Mouse (Mus musculus): ENCODE measurements around the gene Pcca. TPM values are rescaled to one million over a fixed set of nuclear protein-coding genes. Genes with fewer than 3 reads are reported as not detected.

The Pcca gene
- polyA plus RNA-seq, 1 experiment from 2014 or later, result 29.9 TPM

- Histone ChIP-seq H3K9me3 (ENCODE audit: control insufficient read depth, low read length) (no peaks in the 10 kb centered on the region), H3K27ac (replicated peaks; ENCODE audit: low read depth, low read length) (no peak overlapping the region), H3K9ac (replicated peaks; ENCODE audit: low read length) (no peak overlapping the region), H3K36me3 (ENCODE audit: control insufficient read depth, insufficient read depth, low read length) (no peaks in the 10 kb centered on the region), H3K4me2 (ENCODE audit: low read length) (no peak overlapping the region), H3K4me1 (ENCODE audit: control insufficient read depth, insufficient read depth, low read length) (no peaks in the 10 kb centered on the region), H3K27me3 (ENCODE audit: control insufficient read depth, insufficient read depth, low read length) (no peaks in the 10 kb centered on the region), H3K4me3 (replicated peaks; ENCODE audit: low read depth, low read length) (no peak overlapping the region)
- ATAC-seq (ENCODE audit: low FRiP score, low TSS enrichment) (no peak), DNase-seq (no peak)
- WGBS, result 63% methylated on average over 7 of the region's 7 CpGs
Observed at GRCm38 (mm10) chr14:122835487-122836190, 301.5 kb downstream of the Pcca start.

GRCm38 (mm10) chr14:122836221-122836620 is 302.1 kb downstream of the Pcca start:
- H3K27ac ChIP-seq (replicated peaks; ENCODE audit: low read depth, low read length), result no peak overlapping the region
- H3K9me3 ChIP-seq (ENCODE audit: control insufficient read depth, low read length), result no peaks in the 10 kb centered on the region
- 30% methylated on average over 4 of the region's 4 CpGs for WGBS
- H3K9ac ChIP-seq (replicated peaks; ENCODE audit: low read length), result no peak overlapping the region
- H3K36me3 ChIP-seq (ENCODE audit: control insufficient read depth, insufficient read depth, low read length), result no peaks in the 10 kb centered on the region
- ATAC-seq (ENCODE audit: low FRiP score, low TSS enrichment) (no peak), DNase-seq (no peak)
- H3K27me3 ChIP-seq (ENCODE audit: control insufficient read depth, insufficient read depth, low read length), result no peaks in the 10 kb centered on the region
- H3K4me2 ChIP-seq (ENCODE audit: low read length), result no peak overlapping the region
- no peak overlapping the region for H3K4me3 ChIP-seq (replicated peaks; ENCODE audit: low read depth, low read length)
- no peaks in the 10 kb centered on the region for H3K4me1 ChIP-seq (ENCODE audit: control insufficient read depth, insufficient read depth, low read length)

- Histone ChIP-seq H3K27me3 (ENCODE audit: control insufficient read depth, insufficient read depth, low read length) (no peaks in the 10 kb centered on the region), H3K9ac (replicated peaks; ENCODE audit: low read length) (no peak overlapping the region), H3K4me1 (ENCODE audit: control insufficient read depth, insufficient read depth, low read length) (no peaks in the 10 kb centered on the region), H3K9me3 (ENCODE audit: control insufficient read depth, low read length) (no peaks in the 10 kb centered on the region), H3K36me3 (ENCODE audit: control insufficient read depth, insufficient read depth, low read length) (no peaks in the 10 kb centered on the region), H3K4me3 (replicated peaks; ENCODE audit: low read depth, low read length) (no peak overlapping the region), H3K4me2 (ENCODE audit: low read length) (no peak overlapping the region), H3K27ac (replicated peaks; ENCODE audit: low read depth, low read length) (no peak overlapping the region)
- DNase-seq, result no peak
- 72% methylated on average over 2 of the region's 2 CpGs for WGBS
- ATAC-seq (ENCODE audit: low FRiP score, low TSS enrichment), result no peak
Observed at GRCm38 (mm10) chr14:122837018-122837417, 302.9 kb downstream of the Pcca start.

GRCm38 (mm10) chr14:122852506-122853057 is 318.5 kb downstream of the Pcca start:
- Histone ChIP-seq H3K36me3 (ENCODE audit: control insufficient read depth, insufficient read depth, low read length) (no peaks in the 10 kb centered on the region), H3K27ac (replicated peaks; ENCODE audit: low read depth, low read length) (no peak overlapping the region), H3K9me3 (ENCODE audit: control insufficient read depth, low read length) (no peaks in the 10 kb centered on the region), H3K4me2 (ENCODE audit: low read length) (no peak overlapping the region), H3K9ac (replicated peaks; ENCODE audit: low read length) (no peak overlapping the region), H3K4me3 (replicated peaks; ENCODE audit: low read depth, low read length) (no peak overlapping the region), H3K4me1 (ENCODE audit: control insufficient read depth, insufficient read depth, low read length) (no peaks in the 10 kb centered on the region), H3K27me3 (ENCODE audit: control insufficient read depth, insufficient read depth, low read length) (no peaks in the 10 kb centered on the region)
- no peak for ATAC-seq (ENCODE audit: low FRiP score, low TSS enrichment)
- DNase-seq, result no peak
- WGBS, result 87% methylated on average over 5 of the region's 5 CpGs

GRCm38 (mm10) chr14:122859792-122860191 is 325.7 kb downstream of the Pcca start:
- WGBS, result 89% methylated on average over 1 of the region's 1 CpGs
- Histone ChIP-seq H3K4me3 (replicated peaks; ENCODE audit: low read depth, low read length) (no peak overlapping the region), H3K27ac (replicated peaks; ENCODE audit: low read depth, low read length) (no peak overlapping the region), H3K4me1 (ENCODE audit: control insufficient read depth, insufficient read depth, low read length) (no peaks in the 10 kb centered on the region), H3K9ac (replicated peaks; ENCODE audit: low read length) (no peak overlapping the region), H3K36me3 (ENCODE audit: control insufficient read depth, insufficient read depth, low read length) (no peaks in the 10 kb centered on the region), H3K9me3 (ENCODE audit: control insufficient read depth, low read length) (no peaks in the 10 kb centered on the region), H3K27me3 (ENCODE audit: control insufficient read depth, insufficient read depth, low read length) (no peaks in the 10 kb centered on the region), H3K4me2 (ENCODE audit: low read length) (no peak overlapping the region)
- ATAC-seq (ENCODE audit: low FRiP score, low TSS enrichment), result no peak
- DNase-seq, result no peak

GRCm38 (mm10) chr14:122862623-122863022 is 328.5 kb downstream of the Pcca start:
- Histone ChIP-seq H3K4me2 (ENCODE audit: low read length) (no peak overlapping the region), H3K9ac (replicated peaks; ENCODE audit: low read length) (no peak overlapping the region), H3K27me3 (ENCODE audit: control insufficient read depth, insufficient read depth, low read length) (no peaks in the 10 kb centered on the region), H3K36me3 (ENCODE audit: control insufficient read depth, insufficient read depth, low read length) (no peaks in the 10 kb centered on the region), H3K9me3 (ENCODE audit: control insufficient read depth, low read length) (no peaks in the 10 kb centered on the region), H3K4me3 (replicated peaks; ENCODE audit: low read depth, low read length) (no peak overlapping the region), H3K27ac (replicated peaks; ENCODE audit: low read depth, low read length) (no peak overlapping the region), H3K4me1 (ENCODE audit: control insufficient read depth, insufficient read depth, low read length) (no peaks in the 10 kb centered on the region)
- peak; percentile 19 for DNase-seq
- WGBS, result 55% methylated on average over 4 of the region's 4 CpGs
- no peak for ATAC-seq (ENCODE audit: low FRiP score, low TSS enrichment)

- 84% methylated on average over 4 of the region's 4 CpGs for WGBS
Observed at GRCm38 (mm10) chr14:122865462-122866129, 331.5 kb downstream of the Pcca start.

GRCm38 (mm10) chr14:122867531-122868285 is 333.6 kb downstream of the Pcca start:
- 89% methylated on average over 4 of the region's 4 CpGs for WGBS
- ATAC-seq (ENCODE audit: low FRiP score, low TSS enrichment), result no peak
- peak; percentile 46 for DNase-seq

More at GRCm38 (mm10) chr14:122865462-122866129, 331.5 kb downstream of the Pcca start:
- ATAC-seq (ENCODE audit: low FRiP score, low TSS enrichment), result no peak
- H3K36me3 ChIP-seq (ENCODE audit: control insufficient read depth, insufficient read depth, low read length), result no peaks in the 10 kb centered on the region
- no peaks in the 10 kb centered on the region for H3K27me3 ChIP-seq (ENCODE audit: control insufficient read depth, insufficient read depth, low read length)
- no peak overlapping the region for H3K27ac ChIP-seq (replicated peaks; ENCODE audit: low read depth, low read length)
- no peak overlapping the region for H3K4me3 ChIP-seq (replicated peaks; ENCODE audit: low read depth, low read length)
- no peaks in the 10 kb centered on the region for H3K4me1 ChIP-seq (ENCODE audit: control insufficient read depth, insufficient read depth, low read length)
- H3K4me2 ChIP-seq (ENCODE audit: low read length), result no peak overlapping the region
- H3K9me3 ChIP-seq (ENCODE audit: control insufficient read depth, low read length), result no peaks in the 10 kb centered on the region
- no peak overlapping the region for H3K9ac ChIP-seq (replicated peaks; ENCODE audit: low read length)
- no peak for DNase-seq

More at GRCm38 (mm10) chr14:122867531-122868285, 333.6 kb downstream of the Pcca start:
- no peaks in the 10 kb centered on the region for H3K36me3 ChIP-seq (ENCODE audit: control insufficient read depth, insufficient read depth, low read length)
- H3K9ac ChIP-seq (replicated peaks; ENCODE audit: low read length), result no peak overlapping the region
- H3K27me3 ChIP-seq (ENCODE audit: control insufficient read depth, insufficient read depth, low read length), result no peaks in the 10 kb centered on the region
- H3K27ac ChIP-seq (replicated peaks; ENCODE audit: low read depth, low read length), result no peak overlapping the region
- H3K4me1 ChIP-seq (ENCODE audit: control insufficient read depth, insufficient read depth, low read length), result no peaks in the 10 kb centered on the region
- H3K4me3 ChIP-seq (replicated peaks; ENCODE audit: low read depth, low read length), result no peak overlapping the region
- H3K9me3 ChIP-seq (ENCODE audit: control insufficient read depth, low read length), result no peaks in the 10 kb centered on the region
- no peak overlapping the region for H3K4me2 ChIP-seq (ENCODE audit: low read length)
